Mouse (Mus musculus) T-helper 1 cell (primary cell): Measurements from ENCODE around the gene Zfp467.

ENCODE experiments used
- in situ Hi-C: fragments of 300-600 bp; cut with MboI, MseI; formaldehyde crosslinking; loops from one replicate; pipeline ENCODE4 v1.15.1; 2025; ENCODE audit warnings: high pct_unique_total_duplicates

Gene Zfp467

DNA sequence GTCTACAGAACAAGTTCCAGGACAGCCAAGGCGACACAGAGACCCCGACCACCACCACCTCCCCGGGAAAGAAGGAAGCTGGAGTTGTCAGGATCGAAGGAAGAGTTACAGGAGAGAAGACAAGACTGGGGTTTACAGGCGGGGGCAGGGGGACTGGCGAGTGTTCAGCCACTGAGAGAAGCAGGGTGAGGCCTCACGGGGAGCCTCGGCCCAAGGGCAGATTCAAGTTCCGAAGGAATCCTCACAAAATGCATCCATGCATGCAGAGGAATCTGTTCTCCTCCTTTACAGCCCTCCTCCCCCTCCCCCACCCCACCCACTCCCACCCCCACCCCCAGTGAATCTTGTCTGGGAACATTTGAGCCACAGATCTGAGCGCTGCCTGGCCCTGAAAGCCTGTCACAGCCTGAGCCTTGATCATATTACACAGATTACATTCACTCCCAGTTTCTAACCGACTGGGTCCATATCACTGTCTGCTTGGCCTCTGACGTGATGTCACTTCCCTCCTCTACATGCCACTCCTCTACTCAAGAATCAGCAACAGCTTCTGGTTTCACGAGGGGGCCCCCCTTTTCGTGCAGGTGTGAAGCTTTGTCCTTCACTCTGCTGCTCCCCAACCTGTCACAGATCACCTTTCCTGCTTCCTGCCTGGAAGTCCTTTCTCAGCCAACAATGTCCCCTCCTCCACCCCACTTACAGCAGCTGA, 5.2 kb downstream of the Zfp467 start:
- in situ Hi-C loops: no loop called here

DNA sequence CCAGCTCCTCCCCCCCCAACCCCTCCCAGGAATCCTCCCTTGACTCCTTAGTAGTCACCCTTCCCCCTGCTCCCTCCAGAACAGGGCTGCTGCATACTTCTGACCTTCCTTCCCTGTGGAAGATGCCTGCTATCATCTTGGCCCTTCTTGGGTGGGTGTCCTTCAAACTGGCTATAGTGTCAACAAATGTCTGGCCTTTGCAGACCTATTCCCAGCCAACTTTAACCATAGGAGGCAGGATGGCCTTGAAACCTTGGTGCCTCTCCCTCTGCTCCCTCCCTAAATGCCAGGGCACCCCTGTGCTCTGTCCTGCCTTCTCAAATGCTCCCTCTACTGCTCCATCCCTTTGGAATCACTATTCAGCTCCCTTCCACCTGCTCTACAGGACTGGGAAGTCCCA, 6.0 kb downstream of the Zfp467 start:
- in situ Hi-C loops: no loop called here

DNA sequence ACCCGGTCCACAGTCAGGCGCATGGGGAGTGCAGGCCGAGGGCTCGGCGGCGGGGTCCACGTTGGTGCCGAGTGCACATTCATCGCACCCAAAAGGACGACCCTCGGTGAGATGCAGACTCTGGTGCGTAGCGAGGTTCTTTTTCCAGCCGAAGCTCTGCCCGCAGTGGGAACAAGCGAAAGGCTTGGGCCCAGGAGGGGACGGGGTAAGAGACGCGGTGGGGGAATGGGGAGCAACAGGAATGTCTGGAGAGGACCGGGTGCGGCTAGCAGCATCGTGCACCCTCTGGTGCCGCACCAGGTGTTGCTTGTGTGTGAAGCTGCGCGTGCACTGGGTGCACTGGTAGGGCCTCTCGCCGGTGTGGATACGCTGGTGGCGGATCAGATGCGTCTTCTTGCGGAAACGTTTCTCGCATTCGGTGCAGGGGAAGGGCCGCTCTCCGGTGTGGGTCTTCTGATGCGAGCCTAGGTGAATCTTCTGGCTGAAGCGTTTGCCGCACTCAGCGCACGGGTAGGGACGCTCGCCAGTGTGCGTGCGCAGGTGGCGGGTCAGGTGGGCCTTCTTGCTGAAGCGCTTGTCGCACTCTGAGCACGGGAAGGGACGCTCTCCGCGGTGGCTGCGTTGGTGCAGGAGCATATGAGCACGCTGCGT, 7.0 kb downstream of the Zfp467 start:
- in situ Hi-C loops: no loop called here

DNA sequence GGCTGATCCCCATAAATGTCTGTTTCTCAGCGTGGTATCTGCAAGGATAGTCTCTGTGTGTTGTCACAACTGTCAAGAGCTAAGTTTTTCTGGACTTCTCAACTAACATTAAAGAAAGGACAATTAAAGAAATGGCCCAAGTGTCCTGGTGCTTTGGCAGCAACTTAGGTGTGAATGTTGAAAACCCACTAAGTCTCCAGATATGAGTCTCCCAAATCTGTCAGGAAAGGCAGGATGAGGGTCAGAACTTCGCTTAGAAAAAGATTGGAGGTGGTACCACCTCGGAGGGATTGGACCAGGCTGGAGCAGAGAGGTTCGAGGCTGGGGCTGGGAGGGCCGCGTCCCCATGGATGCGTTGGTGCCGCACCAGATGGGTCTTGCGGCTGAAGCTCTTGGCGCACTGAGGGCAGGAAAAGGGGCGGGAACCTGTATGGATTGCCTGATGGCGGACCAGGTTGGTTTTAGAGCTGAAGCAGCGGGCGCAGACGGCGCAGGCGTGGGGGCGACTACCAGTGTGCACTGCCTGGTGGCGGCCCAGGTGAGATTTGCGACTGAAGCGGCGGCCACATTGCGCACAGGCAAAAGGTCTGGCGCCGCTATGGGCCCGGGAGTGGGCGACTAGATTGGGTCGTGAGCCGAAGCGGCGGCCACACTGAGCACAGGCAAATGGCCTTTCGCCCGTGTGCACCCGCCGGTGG, 7.8 kb downstream of the Zfp467 start:
- in situ Hi-C loops: no loop called here

DNA sequence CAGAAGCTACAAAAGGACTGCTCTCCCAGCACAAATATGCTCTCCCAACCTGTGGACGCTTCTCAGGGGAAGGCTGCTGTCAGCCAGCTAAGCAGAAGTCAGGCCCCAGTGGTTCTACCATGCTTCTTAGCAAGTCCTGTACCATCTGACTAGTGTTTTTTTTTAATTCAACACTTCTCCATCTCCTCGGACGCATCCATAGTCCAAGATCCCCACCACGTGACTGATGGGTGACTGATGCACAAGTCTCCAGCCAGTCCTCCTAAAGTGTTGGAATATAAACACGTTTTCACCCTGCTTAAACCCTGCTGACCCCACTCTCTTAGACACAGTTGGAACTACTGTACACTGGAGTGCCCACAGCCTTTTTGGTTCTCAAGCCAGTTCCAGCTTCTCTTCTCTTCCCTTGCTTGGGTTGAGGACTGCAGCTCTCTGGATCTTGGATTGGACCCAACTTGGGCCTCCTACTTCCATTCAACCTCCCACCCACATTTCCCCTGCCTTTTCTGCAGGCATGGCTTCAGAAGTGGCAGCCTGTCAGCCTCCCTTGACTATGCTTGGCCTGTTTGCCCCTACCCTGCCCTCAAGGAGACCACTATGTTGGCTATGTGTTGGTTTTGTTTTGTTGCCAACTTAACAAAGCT, 9.8 kb downstream of the Zfp467 start:
- in situ Hi-C loops: no loop called here

DNA sequence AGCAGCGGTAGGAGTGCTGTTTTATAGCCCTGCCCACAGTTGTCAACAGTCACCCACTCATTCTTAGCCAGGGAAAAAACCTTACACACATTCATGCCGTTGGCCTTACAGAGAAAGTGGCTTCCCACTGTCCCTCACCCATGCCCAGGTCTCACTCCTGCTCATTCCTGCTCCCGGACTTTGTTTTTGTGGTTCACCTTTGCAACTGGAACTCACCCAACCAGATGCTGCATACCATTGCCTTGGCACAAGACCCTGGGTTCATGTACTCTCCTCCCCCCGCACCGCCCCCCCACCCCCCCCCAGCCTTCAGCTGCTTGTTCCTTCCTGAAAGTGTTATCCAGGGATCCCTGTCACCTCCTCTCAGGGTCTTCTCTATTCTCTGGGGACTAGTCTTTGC, 10.5 kb downstream of the Zfp467 start:
- in situ Hi-C loops: no loop called here

DNA sequence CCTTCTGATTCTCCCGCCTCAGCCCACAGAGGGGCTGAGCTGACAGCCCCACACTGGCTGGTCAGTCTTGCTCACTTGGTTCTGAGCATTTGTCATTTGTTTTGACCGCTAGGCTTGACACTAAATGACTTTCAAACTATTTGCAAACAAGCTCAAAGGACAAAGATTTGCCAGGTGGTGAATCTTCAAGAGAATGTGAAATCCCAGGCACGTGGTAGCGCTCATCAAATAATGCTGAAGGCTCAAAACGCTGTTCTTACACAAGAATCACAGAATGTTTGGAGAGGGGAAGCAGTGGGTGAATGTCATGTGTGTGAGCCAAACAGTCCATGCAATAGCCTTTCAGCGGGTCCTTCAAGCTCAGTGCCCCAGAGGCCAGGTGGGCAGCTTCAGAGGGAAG, 11.0 kb downstream of the Zfp467 start:
- in situ Hi-C loops: no loop called here

DNA sequence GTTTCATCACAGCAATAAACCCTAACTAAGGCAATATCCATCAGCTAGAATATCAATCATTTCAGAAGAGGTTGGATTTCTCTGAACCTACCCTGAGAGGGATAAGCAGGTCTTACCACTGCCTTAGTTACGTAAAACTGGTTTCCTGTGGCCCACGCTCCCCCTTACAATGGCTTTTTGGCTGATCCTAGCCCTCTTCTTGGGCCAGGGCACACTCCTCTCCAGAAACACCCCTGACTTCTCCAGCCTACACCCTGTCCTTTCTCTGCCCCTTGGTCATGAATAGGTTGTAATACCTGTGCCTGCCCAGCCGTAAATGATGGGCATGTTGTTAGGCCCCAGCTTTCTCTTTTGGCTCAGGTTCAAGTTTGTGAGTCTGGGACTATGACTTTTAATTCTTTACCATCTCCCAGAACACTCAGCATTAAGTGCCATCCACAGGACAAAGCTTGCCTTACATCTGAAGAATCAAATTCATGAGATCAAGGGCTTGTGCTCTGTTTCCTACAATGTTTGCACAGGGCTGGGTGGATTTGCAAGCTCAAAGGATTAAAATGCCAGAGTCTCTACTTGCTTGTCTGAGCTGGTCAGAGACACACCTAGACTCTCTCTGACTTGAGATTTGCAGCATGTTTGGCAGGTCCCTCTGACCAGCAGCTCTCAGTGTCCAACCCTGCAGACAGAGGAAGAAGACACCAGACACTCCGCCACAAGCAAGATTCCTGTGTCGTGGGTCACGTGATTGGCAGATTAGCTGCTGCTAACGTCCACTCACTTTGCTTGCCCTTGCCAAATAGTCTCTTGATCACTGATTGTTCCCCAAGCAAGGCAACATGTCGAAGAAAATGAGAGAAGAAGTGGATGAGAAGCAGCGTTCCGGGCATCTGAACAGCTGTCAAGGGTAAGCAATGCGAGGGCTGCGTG, 12.5 kb downstream of the Zfp467 start:
- in situ Hi-C loops: no loop called here

DNA sequence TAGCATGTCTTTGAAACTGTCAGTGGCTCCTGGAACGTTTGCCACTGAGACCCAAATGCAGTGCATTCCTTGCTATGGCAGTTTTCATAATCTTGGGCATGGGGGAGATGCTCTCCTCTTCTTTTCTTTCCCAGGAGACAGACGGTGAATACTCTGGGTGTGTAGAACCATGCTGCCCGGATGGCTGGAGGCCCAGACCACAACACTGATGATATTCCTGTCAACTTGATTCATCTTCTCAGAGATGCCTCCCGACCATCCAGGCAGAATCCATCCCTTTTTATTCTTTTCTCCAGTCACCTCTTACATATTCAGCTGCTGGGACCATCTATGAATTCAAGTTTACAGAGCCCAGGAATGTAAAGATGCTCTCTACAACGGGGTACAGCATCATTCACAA, 14.9 kb downstream of the Zfp467 start:
- in situ Hi-C loops: no loop called here

DNA sequence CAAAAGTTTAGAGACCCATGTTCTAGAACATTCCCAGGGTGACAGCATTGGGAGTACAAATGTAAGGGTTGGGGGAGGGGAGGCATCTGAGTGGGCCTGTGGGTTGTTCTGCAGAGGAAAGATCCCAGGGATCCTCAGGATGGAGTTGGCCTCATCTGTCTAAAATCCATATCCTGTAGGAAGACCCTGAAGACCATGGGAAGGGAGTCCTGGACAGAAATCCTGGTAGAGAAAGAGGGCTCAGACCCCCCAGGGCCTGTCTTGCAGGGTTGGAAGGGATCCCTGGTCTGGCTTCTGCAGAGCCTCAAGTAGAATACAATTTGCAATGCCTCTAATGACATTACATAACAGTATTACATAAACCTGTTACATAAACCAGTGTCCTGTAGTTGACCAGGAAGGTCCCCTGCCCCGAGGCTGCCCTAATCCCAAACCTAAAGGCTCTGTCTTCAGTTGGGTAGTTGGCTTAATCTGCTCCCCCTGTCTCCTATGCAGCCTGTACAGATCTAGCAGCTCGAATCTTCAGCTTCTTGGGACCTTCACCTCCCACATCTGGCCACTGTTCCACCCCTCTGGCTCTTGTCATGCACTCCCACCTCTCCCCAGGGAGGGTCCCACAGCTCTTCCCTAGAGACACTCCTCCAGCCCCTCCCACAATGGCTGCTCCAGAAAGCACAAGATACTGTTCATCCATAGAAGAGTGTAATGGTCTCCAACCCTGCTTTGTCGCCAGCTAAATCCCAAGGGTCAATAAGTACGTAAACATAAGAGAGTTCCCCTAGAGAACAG, 16.7 kb downstream of the Zfp467 start:
- in situ Hi-C loops: no loop called here

DNA sequence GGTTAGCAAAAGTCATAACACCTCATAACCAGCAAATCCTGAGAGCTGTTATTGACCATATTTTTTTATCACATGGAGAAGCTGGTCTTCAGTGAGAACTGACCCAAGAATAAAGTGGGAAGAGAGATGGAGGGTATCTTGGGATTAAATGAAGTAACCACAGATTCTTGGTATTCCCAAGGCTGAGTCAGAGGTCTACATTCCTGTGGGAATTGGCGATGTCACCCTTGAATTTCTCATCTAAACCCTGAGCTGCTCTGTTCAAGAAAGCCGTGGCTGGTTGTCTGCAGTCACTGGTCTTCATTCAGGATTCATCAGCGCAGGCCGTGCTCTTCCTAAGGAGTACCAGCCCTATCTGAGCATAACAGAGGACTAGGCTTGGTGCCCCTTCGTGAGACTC, 18.7 kb downstream of the Zfp467 start:
- in situ Hi-C loops: no loop called here

DNA sequence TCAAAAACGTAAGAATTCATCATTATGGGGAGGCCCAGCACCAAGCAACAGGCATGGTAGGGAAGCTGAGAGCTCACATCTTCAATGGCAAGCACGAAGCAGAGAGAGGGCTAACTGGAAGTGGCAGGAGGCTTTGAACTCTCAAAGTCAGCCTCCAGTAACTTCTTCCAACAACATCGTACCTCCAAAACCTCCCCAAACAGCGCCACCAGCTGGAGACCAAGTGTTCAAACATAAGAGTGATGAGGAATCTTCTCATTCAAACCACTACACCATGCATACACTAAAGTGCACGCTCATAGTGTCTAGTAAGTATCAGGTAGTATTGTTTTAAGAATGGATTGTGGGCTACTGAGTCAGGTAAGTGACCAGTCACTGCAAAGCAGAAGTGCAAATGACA, 21.6 kb downstream of the Zfp467 start:
- in situ Hi-C loops: no loop called here

DNA sequence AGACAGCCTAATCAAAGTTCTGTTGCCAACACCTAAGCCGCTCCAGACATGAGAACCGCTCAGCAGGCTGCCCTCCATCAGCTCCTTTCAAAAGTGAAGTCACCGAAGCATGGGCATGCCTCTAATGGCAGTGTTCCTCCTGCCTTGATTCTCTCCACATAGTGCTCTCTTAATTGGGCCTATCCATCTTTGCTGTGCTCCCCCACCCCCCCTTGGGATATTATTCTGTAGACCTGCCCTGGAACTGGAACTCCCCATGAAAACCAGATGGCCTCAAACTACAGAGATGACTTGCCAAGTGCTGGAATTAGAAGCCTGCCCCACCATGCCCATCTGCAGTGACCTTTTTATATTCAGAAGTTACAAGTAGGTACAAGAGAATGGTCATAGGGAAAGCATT, 22.3 kb downstream of the Zfp467 start:
- in situ Hi-C loops: no loop called here

DNA sequence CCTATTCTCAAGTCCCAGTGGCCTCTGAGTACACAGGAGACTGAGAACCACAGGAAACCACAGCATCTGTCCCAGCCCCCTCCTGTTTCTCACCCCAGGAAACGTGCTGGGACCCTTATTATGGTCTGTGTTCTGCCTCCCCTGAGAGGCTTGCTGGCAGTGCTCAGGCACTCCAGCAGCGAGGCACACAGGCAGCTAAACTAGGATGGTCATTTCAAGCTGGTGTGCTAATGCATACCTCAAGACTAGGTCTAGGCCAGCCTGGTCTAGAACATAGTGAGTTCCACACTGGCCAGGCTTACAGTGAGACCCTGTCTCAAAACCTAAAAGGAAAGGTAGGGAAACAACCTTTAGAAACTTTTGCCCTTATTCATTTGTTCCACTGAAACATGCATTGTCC, 25.0 kb downstream of the Zfp467 start:
- in situ Hi-C loops: no loop called here

DNA sequence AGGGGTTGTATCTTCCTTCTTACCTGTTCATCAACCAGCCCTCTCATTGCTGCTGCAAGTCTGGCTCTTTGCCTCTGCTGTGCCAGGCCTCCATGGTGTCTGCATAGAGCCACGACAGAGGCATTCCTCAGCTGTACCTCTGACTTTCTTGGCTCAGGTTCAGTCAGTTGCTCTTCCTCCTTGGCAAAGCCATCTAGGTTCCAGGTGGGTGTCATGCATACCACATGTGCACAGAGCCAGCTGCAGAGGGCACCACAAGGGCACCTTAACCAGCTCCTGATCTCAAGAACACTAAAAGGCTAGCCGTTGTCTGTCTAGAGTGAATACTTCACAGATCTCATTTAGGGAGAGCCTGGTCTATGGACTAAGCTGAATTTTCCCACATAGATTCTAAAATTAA, 29.1 kb downstream of the Zfp467 start:
- in situ Hi-C loops: no loop called here

DNA sequence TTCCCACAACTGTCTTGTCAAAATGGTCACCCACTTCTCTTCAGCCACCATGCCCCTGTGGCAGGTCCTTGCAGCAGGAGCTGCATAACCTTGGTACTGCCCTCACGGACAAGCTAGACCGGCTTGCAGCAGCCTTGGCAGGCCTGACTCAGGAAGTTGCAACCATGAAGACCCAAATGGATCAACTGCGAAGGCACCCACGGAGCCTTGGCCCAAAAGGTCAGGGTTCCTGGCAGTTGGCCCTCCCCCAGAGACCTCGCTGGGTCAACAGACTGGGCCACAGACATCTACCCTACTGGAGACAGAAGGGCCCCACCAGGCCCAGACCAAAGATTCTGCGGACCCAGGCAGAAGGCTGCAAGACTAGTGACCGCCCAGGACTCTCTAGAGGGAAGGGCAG, 30.0 kb downstream of the Zfp467 start:
- in situ Hi-C loops: no loop called here

DNA sequence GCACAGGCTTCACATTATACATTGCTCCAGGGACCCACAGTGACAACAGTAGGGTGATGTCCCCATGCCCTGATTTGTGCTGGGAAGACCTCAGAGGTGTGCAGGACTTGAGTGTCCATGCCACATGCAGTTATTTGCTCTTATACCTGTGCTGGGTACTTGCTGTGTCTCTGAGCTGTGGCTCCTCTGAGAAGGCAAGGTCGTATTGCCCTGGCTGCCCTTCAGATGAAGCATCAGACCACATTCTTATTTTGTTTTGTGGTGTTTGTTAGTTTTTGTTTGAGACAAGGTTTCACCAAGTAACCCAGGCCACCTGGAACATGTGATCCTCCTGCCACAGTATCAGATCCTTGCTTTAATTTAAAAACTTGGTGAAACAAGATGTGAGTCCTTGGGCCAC, 30.7 kb downstream of the Zfp467 start:
- in situ Hi-C loops: loop anchor here (5.0 kb wide), 1 partner anchor 62 kb away; no protein-coding TSS in a partner anchor

DNA sequence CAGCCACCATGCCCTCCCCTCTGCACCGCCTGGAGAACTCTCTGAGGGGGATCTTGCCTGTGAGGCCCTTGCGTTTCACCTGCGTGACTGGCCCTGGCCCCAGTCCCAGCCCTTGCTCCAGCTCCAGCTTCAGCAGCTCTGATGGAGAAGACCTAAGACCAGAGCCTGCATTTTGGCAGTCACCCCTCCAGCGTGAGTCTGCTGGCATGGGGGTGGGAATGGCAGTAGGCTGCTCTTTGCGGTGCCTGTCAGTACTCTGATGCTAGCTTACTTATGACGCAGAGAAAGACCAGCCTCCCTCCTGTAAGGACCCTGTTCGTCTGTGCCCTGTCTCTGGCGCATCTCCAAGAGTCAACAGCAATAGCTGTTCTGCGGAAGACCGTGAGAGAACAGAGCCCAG, 32.5 kb downstream of the Zfp467 start:
- in situ Hi-C loops: loop anchor here (5.0 kb wide), 1 partner anchor 64 kb away; no protein-coding TSS in a partner anchor

DNA sequence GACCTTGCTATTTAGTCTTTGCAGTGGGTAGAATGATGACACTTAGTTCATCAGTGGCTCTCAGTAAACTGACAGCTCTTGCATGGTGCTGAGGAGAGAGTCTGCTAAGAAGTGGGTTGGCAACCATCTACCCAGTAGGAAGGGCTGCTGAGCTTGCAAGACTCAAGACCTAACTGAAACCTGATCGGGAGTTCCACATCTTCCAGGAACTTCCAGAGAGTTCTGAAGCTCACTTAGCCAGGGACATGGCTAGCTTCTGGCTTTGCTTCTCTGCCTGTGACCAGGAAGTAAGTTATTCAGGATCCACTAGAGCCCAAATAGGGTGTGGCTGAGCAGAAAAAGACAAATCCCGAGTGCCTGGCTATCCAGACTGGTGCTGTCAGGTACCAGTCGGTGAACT, 33.0 kb downstream of the Zfp467 start:
- in situ Hi-C loops: loop anchor here (5.0 kb wide), 1 partner anchor 65 kb away; no protein-coding TSS in a partner anchor

DNA sequence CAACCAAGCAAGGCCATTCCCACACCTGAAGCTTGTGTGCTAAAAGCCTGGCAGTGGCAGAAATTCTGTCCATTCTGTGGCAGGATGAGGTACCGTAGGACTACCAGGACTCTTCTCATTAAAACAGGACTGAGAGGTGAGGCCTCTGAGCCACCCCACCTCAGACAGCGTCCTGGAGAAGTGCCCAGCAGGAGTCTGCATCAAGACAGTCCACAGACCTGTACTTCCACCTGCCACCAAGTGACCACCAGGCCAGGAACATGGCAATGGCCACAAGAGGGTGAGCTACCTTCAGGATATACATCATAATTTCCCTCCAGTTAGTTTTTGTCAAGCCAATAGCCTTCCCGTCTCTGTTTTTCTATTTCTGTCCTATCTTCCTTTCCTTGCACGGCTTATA, 33.5 kb downstream of the Zfp467 start:
- in situ Hi-C loops: loop anchor here (5.0 kb wide), 1 partner anchor 65 kb away; no protein-coding TSS in a partner anchor
